Mouse (Mus musculus): ENCODE results near the gene Helz.

GRCm38 (mm10) chr11:107728073-107728863 lies 180.5 kb downstream of the Helz start:
- no peak for TF ChIP-seq CTCF (IDR thresholded peaks at IDR 0.05; ENCODE audit: low read depth)
- TF ChIP-seq EP300 (optimal IDR thresholded peaks at IDR 0.05): no peak
